Mouse (Mus musculus): ENCODE data around the gene Adam15. TPM values are rescaled to one million over a fixed set of nuclear protein-coding genes. Genes with fewer than 3 reads are reported as not detected.

The Adam15 gene
- polyA plus RNA-seq, 1 experiment from 2014 or later = 13.4 TPM

- no peak for ATAC-seq
- no peak for DNase-seq (ENCODE audit: low spot score)
- WGBS = 89% methylated on average over 31 of the region's 31 CpGs
- Histone ChIP-seq H3K27me3 (replicated peaks; ENCODE audit: control insufficient read depth, insufficient read depth, low read length) (no peaks in the 10 kb centered on the region), H3K9me3 (replicated peaks; ENCODE audit: control insufficient read depth, low read length) (no peaks in the 10 kb centered on the region), H3K4me3 (ENCODE audit: low read depth, low read length) (no peak overlapping the region), H3K4me2 (ENCODE audit: low read length) (no peak overlapping the region), H3K36me3 (ENCODE audit: control insufficient read depth, insufficient read depth, low read length) (no peaks in the 10 kb centered on the region), H3K9ac (ENCODE audit: low read length) (no peak overlapping the region), H3K27ac (ENCODE audit: low read depth, low read length) (no peak overlapping the region), H3K4me1 (ENCODE audit: control insufficient read depth, insufficient read depth, low read length) (no peaks in the 10 kb centered on the region)
These were observed 29.8 kb upstream of the Adam15 start for GRCm38 (mm10) chr3:89379388-89380131.

- no peaks in the 10 kb centered on the region for H3K9me3 ChIP-seq (replicated peaks; ENCODE audit: control insufficient read depth, low read length)
- ATAC-seq (peak; percentile 94), DNase-seq (ENCODE audit: low spot score) (peak; percentile 81)
- peak overlapping the region; percentile 45 for H3K4me3 ChIP-seq (ENCODE audit: low read depth, low read length)
- H3K4me2 ChIP-seq (ENCODE audit: low read length) = peak overlapping the region; percentile 87
- H3K9ac ChIP-seq (ENCODE audit: low read length) = peak overlapping the region; percentile 72
- H3K27me3 ChIP-seq (replicated peaks; ENCODE audit: control insufficient read depth, insufficient read depth, low read length) = no peaks in the 10 kb centered on the region
- WGBS = 2% methylated on average over 25 of the region's 29 CpGs
- H3K27ac ChIP-seq (ENCODE audit: low read depth, low read length) = no peak overlapping the region
- no peaks in the 10 kb centered on the region for H3K36me3 ChIP-seq (ENCODE audit: control insufficient read depth, insufficient read depth, low read length)
- no peaks in the 10 kb centered on the region for H3K4me1 ChIP-seq (ENCODE audit: control insufficient read depth, insufficient read depth, low read length)
These were observed 28.7 kb upstream of the Adam15 start for GRCm38 (mm10) chr3:89378394-89379067.

- ATAC-seq = peak; percentile 41
- H3K9me3 ChIP-seq (replicated peaks; ENCODE audit: control insufficient read depth, low read length) = no peaks in the 10 kb centered on the region
- H3K4me1 ChIP-seq (ENCODE audit: control insufficient read depth, insufficient read depth, low read length) = no peaks in the 10 kb centered on the region
- DNase-seq (ENCODE audit: low spot score) = no peak
- H3K27ac ChIP-seq (ENCODE audit: low read depth, low read length) = no peak overlapping the region
- H3K4me2 ChIP-seq (ENCODE audit: low read length) = peak overlapping the region; percentile 87; the same call in 1 of the 2 replicates
- WGBS = 68% methylated on average over 4 of the region's 4 CpGs
- no peak overlapping the region for H3K4me3 ChIP-seq (ENCODE audit: low read depth, low read length)
- H3K27me3 ChIP-seq (replicated peaks; ENCODE audit: control insufficient read depth, insufficient read depth, low read length) = no peaks in the 10 kb centered on the region
- H3K36me3 ChIP-seq (ENCODE audit: control insufficient read depth, insufficient read depth, low read length) = no peaks in the 10 kb centered on the region
- no peak overlapping the region; the same call in 1 of the 2 replicates for H3K9ac ChIP-seq (ENCODE audit: low read length)
These were observed 28.0 kb upstream of the Adam15 start for GRCm38 (mm10) chr3:89377831-89378230.

DNA sequence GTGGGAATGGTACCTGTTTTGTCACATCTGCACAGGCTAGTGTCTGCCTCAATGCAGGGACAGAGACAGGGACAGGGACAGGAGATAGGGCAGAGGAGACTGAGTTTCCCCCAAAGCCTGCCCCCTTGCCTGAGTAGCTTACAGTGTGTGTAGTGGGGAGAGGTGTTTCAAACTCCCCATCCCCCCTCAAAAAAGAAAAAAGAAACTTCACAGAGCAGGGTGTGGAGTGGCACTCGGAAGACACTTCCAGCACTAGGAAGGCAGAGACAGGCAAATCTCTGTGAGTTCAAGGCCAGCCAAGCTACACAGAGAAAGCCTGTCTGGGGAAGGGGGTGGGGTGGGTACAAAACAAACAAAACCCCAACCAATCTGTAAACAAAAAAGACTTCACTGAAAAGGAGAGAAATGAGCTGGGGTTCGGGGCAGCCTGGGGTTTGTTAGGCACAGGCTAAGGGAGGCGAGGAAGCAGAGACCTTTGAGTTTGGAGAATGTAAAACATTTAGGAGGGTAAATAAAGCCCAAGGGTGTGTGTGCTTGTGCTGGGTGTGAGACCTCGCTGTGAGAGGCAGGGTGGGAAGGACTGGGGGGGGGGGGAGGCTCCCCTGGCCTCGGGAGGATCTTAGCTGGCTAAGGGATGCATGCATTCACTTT lies 23.9 kb upstream of the Adam15 start:
- DNase-seq (ENCODE audit: low spot score) (no peak), ATAC-seq (no peak)
- Histone ChIP-seq H3K4me2 (ENCODE audit: low read length) (no peak overlapping the region), H3K27ac (ENCODE audit: low read depth, low read length) (no peak overlapping the region), H3K9ac (ENCODE audit: low read length) (no peak overlapping the region), H3K36me3 (ENCODE audit: control insufficient read depth, insufficient read depth, low read length) (no peaks in the 10 kb centered on the region), H3K9me3 (replicated peaks; ENCODE audit: control insufficient read depth, low read length) (no peaks in the 10 kb centered on the region), H3K4me1 (ENCODE audit: control insufficient read depth, insufficient read depth, low read length) (no peaks in the 10 kb centered on the region), H3K27me3 (replicated peaks; ENCODE audit: control insufficient read depth, insufficient read depth, low read length) (no peaks in the 10 kb centered on the region), H3K4me3 (ENCODE audit: low read depth, low read length) (no peak overlapping the region)
- 45% methylated on average over 5 of the region's 5 CpGs for WGBS

- WGBS = 83% methylated on average over 11 of the region's 11 CpGs
- no peaks in the 10 kb centered on the region for H3K27me3 ChIP-seq (replicated peaks; ENCODE audit: control insufficient read depth, insufficient read depth, low read length)
- H3K4me1 ChIP-seq (ENCODE audit: control insufficient read depth, insufficient read depth, low read length) = no peaks in the 10 kb centered on the region
- no peak overlapping the region for H3K9ac ChIP-seq (ENCODE audit: low read length)
- no peaks in the 10 kb centered on the region for H3K9me3 ChIP-seq (replicated peaks; ENCODE audit: control insufficient read depth, low read length)
- H3K27ac ChIP-seq (ENCODE audit: low read depth, low read length) = no peak overlapping the region
- H3K36me3 ChIP-seq (ENCODE audit: control insufficient read depth, insufficient read depth, low read length) = no peaks in the 10 kb centered on the region
- H3K4me3 ChIP-seq (ENCODE audit: low read depth, low read length) = no peak overlapping the region
- ATAC-seq (no peak), DNase-seq (ENCODE audit: low spot score) (no peak)
- no peak overlapping the region for H3K4me2 ChIP-seq (ENCODE audit: low read length)
These were observed 17.5 kb upstream of the Adam15 start for GRCm38 (mm10) chr3:89367338-89367737.

DNA sequence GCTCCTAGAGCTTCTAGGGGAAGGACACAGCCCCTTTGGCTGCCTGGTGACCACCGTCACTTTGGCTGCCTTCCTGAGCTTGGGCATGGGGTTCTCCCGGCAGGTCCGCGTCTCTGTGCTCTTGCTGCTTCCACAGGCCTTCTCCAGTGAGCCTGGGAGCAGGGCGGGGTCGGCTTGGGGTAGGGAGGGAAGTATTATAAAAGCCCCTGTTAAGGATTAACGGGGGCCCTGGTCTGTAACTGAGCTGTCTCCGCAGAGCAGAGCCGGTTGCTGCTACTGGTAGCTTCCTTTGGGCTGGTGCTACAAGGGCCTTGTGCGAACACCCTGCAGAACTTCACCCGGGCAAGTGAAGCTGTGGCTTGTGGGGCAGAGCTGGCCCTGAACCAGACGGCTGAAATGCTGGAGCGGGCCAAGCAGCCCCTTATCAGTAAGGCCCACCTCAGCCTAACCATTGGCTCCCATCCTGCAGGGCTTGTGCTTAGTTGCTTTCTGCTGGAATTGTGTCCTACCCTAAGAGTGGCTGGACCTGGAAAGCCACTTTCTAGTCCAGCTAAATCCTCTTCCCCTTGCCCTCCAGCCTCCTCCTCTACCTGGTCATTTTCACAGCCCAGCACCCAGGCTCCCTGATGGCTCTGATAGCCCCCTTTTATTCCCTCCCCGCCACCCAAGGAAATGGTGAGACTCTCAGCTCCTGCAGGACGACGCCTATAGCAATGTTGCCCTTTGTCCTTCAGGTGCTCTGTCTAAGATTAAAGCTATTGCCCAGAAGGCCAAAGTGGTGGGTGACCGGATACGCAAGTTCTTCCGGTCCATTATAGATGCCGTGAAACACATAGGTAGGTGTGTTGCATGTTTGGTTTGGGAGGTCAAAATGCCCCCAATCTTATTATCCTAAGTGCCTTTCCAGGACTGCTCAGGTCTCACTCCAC lies 16.0 kb upstream of the Adam15 start:
- no peaks in the 10 kb centered on the region for H3K36me3 ChIP-seq (ENCODE audit: control insufficient read depth, insufficient read depth, low read length)
- ATAC-seq (no peak), DNase-seq (ENCODE audit: low spot score) (no peak)
- H3K4me2 ChIP-seq (ENCODE audit: low read length) = no peak overlapping the region
- H3K27ac ChIP-seq (ENCODE audit: low read depth, low read length) = no peak overlapping the region
- H3K9ac ChIP-seq (ENCODE audit: low read length) = no peak overlapping the region
- no peaks in the 10 kb centered on the region for H3K27me3 ChIP-seq (replicated peaks; ENCODE audit: control insufficient read depth, insufficient read depth, low read length)
- H3K4me3 ChIP-seq (ENCODE audit: low read depth, low read length) = no peak overlapping the region
- H3K9me3 ChIP-seq (replicated peaks; ENCODE audit: control insufficient read depth, low read length) = no peaks in the 10 kb centered on the region
- H3K4me1 ChIP-seq (ENCODE audit: control insufficient read depth, insufficient read depth, low read length) = no peaks in the 10 kb centered on the region
- 75% methylated on average over 20 of the region's 20 CpGs for WGBS

DNA sequence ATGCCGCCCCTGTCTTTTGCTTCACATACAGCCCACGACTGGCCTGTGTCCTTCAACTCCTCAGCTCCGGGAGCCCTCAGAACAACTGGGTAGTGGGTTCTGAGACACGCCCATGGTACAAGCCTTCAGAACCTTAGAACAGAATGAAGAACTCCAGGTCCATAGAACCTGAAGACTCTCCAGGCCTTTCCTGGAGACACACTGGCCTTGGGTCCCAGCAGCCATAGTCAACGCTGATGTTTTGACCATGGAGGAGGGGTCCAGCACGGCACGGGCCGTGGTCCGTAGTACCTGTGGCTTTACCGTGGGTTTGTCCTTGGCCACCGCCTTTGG lies 15.3 kb upstream of the Adam15 start, which contains the start of gene Dcst1:
TSS of gene Dcst1 (minus strand) at position 101 of the 333 bp plus-strand sequence.
- H3K27me3 ChIP-seq (replicated peaks; ENCODE audit: control insufficient read depth, insufficient read depth, low read length) = no peaks in the 10 kb centered on the region
- DNase-seq (ENCODE audit: low spot score) (no peak), ATAC-seq (no peak)
- 87% methylated on average over 11 of the region's 11 CpGs for WGBS
- H3K27ac ChIP-seq (ENCODE audit: low read depth, low read length) = no peak within 1 kb of the TSS
- H3K4me2 ChIP-seq (ENCODE audit: low read length) = no peak within 1 kb of the TSS
- H3K4me1 ChIP-seq (ENCODE audit: control insufficient read depth, insufficient read depth, low read length) = no peaks in the 10 kb centered on the region
- no peaks in the 10 kb centered on the region for H3K9me3 ChIP-seq (replicated peaks; ENCODE audit: control insufficient read depth, low read length)
- no peaks in the 10 kb centered on the region for H3K36me3 ChIP-seq (ENCODE audit: control insufficient read depth, insufficient read depth, low read length)
- no peak within 1 kb of the TSS for H3K4me3 ChIP-seq (ENCODE audit: low read depth, low read length)
- H3K9ac ChIP-seq (ENCODE audit: low read length) = no peak within 1 kb of the TSS

DNA sequence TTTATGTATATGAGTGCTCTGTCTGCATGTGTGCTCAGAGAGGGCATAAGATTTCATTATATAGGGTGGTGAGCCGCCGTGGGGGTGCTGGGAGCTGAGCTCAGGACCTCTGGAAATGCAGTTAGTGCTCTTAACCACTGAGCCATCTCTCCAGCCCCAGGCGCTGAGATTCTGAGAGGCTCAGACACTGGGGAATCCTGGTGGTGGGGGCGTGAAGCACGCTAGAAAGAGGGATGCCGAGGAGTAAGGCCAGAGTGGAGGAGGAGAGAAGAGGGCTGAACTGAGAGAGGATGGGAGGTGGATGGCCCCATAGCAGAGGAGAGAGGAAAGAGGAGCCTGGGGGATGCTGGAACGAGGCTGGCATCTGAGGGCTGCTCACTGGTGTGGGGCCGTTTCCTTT lies 14.8 kb upstream of the Adam15 start:
- H3K4me3 ChIP-seq (ENCODE audit: low read depth, low read length) = no peak overlapping the region
- ATAC-seq (no peak), DNase-seq (ENCODE audit: low spot score) (no peak)
- H3K9me3 ChIP-seq (replicated peaks; ENCODE audit: control insufficient read depth, low read length) = no peaks in the 10 kb centered on the region
- WGBS = 51% methylated on average over 8 of the region's 8 CpGs
- no peak overlapping the region for H3K4me2 ChIP-seq (ENCODE audit: low read length)
- no peaks in the 10 kb centered on the region for H3K27me3 ChIP-seq (replicated peaks; ENCODE audit: control insufficient read depth, insufficient read depth, low read length)
- H3K9ac ChIP-seq (ENCODE audit: low read length) = no peak overlapping the region
- H3K4me1 ChIP-seq (ENCODE audit: control insufficient read depth, insufficient read depth, low read length) = no peaks in the 10 kb centered on the region
- H3K36me3 ChIP-seq (ENCODE audit: control insufficient read depth, insufficient read depth, low read length) = no peaks in the 10 kb centered on the region
- H3K27ac ChIP-seq (ENCODE audit: low read depth, low read length) = no peak overlapping the region

All from forebrain, embryonic 14.5 days (tissue).